In the genomic region with DNA sequence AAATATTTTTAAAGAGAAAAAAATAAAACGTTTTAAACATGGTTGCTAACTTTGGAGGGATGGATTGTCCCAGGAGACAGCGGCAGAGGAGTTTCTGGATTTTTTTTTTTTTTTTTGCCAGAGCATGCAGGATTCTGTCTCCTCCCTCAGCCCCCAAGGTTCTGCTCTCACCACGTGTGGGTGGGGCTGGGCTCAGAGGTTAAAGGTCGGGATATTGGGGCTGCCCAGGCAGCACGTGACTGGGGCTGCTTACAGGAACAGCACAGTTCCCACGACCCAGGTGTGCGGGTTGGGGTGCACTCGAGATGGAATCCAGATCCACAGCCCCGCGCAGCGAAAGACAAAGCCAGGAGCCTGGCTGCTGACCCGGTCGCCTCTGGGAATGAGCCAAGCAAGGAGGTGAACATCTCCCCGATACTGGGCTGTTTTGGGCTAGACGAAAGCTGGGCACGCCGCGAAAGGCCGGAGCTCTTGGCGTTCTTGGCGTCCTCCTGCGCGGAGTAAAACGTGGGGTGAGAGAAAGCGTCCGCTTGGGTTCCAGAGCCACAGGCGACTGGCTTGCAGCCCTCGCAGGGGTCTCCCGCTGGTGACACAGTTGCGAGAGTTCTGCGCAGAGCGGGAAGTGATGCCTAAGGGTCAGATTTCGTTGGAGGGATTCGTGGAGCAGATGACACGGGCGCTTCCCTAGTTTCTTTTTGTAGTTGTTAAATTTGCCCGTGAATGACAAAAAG, we compare ENCODE assay signal across 10 mouse cellular contexts. TPM values are rescaled to one million over a fixed set of nuclear protein-coding genes. Genes with fewer than 3 reads are reported as not detected.
DNase-seq lines count a peak whose midpoint lies in the region; ATAC-seq and TF ChIP-seq lines count a peak whose summit lies in the region.
"Had no signal": no experiment of that assay in that cellular context is flagged by ENCODE, and none has a peak within 500 bp of the region (broad histone marks: within the 10 kb centered on the region; RNA-seq: fewer than 3 reads in every experiment).

No protein-coding gene starts in this region.

- H3K9me3 ChIP-seq in heart, postnatal 0 days (replicated peaks; ENCODE audit: control insufficient read depth, low read length), result no peaks in the 10 kb centered on the region

- H3K27me3 ChIP-seq in heart, postnatal 0 days (ENCODE audit: control insufficient read depth, insufficient read depth, low read length), result peaks cover 72% of the 10 kb centered on the region

- 1% methylated on average over 37 of the region's 37 CpGs for WGBS in heart, postnatal 0 days

- ATAC-seq in heart, postnatal 0 days (ENCODE audit: insufficient read depth, low read depth), result no peak
- ATAC-seq in megakaryocyte-erythroid progenitor cell, adult 5-6 weeks (replicated peaks; ENCODE audit: low FRiP score, low TSS enrichment, poor library complexity, severe bottlenecking), result no peak

- TF ChIP-seq EP300 in heart, postnatal 0 days (IDR thresholded peaks at IDR 0.05; ENCODE audit: low read depth), result no peak

- H3K27ac ChIP-seq in heart, postnatal 0 days (ENCODE audit: low read depth), result no peak overlapping the region

- H3K36me3 ChIP-seq in heart, postnatal 0 days (replicated peaks; ENCODE audit: control insufficient read depth, insufficient read depth, low read length), result no peaks in the 10 kb centered on the region; the same call in 1 of the 2 replicates

- no peak overlapping the region for H3K9ac ChIP-seq in heart, postnatal 0 days (replicated peaks; ENCODE audit: low read depth, low read length)

- DNase-seq in kidney, adult 18-20 months, result peak; percentile 22
- DNase-seq in kidney, postnatal 14 days, result no peak
- peak; percentile 67 for DNase-seq in ZHBTc4 (ENCODE audit: low read depth, low spot score)
- no peak for DNase-seq in heart, postnatal 0 days (ENCODE audit: low spot score)
- DNase-seq in lung, postnatal 14 days, result peak; percentile 6
- DNase-seq in Muller cell, postnatal 12 days (ENCODE audit: inconsistent ontology term), result no peak
- no peak for DNase-seq in cerebellum, adult 9-10 months

- peaks cover 13% of the 10 kb centered on the region for H3K4me1 ChIP-seq in heart, postnatal 0 days (ENCODE audit: control insufficient read depth, insufficient read depth)

- H3K4me3 ChIP-seq in heart, postnatal 0 days (ENCODE audit: low read depth, low read length), result peak overlapping the region; percentile 6; the same call in 1 of the 2 replicates

- TF ChIP-seq CTCF in heart, postnatal 0 days (IDR thresholded peaks at IDR 0.05; ENCODE audit: low read depth), result no peak

- no peak overlapping the region for H3K4me2 ChIP-seq in heart, postnatal 0 days (ENCODE audit: low read depth, low read length)

RNA-seq across cellular contexts. Expression of a gene that starts 3.3 kb away (rescaled TPM):
- 75.8 and 89.9 TPM in 2 replicates for total RNA-seq in heart, postnatal 0 days (2014; rRNA removed; ENCODE audit: low replicate concordance)
- 67.6 and 70.5 TPM in 2 replicates for polyA plus RNA-seq in heart, postnatal 0 days (2015; fragmentation: Nextera tagmentation; extraction: Ambion mirVana)
- 89.9 and 103 TPM in 2 replicates for total RNA-seq in megakaryocyte-erythroid progenitor cell, adult 5-6 weeks (2014; fragmentation: Nextera tagmentation)
- 75.5 and 83.8 TPM in 2 replicates for total RNA-seq in megakaryocyte-erythroid progenitor cell, adult 5-6 weeks (2017)

RNA-seq across cellular contexts. Expression of a gene that starts 8.1 kb away (rescaled TPM):
- not detected in 2 replicates for total RNA-seq in heart, postnatal 0 days (2014; rRNA removed; ENCODE audit: low replicate concordance)
- polyA plus RNA-seq in heart, postnatal 0 days (2015; fragmentation: Nextera tagmentation; extraction: Ambion mirVana), result not detected in 2 replicates
- not detected in 2 replicates for total RNA-seq in megakaryocyte-erythroid progenitor cell, adult 5-6 weeks (2014; fragmentation: Nextera tagmentation)
- not detected in 2 replicates for total RNA-seq in megakaryocyte-erythroid progenitor cell, adult 5-6 weeks (2017)
- total RNA-seq: adrenal gland, postnatal 36 days had no signal
- polyA plus RNA-seq: testis, adult 2 months had no signal

RNA-seq across cellular contexts. Expression of a gene that starts 14.0 kb away (rescaled TPM):
- not detected in 2 replicates for total RNA-seq in heart, postnatal 0 days (2014; rRNA removed; ENCODE audit: low replicate concordance)
- polyA plus RNA-seq in heart, postnatal 0 days (2015; fragmentation: Nextera tagmentation; extraction: Ambion mirVana), result not detected in 2 replicates
- not detected in 2 replicates for total RNA-seq in megakaryocyte-erythroid progenitor cell, adult 5-6 weeks (2014; fragmentation: Nextera tagmentation)
- total RNA-seq in megakaryocyte-erythroid progenitor cell, adult 5-6 weeks (2017), result not detected in 2 replicates
- total RNA-seq: adrenal gland, postnatal 36 days had no signal
- polyA plus RNA-seq: testis, adult 2 months had no signal

Comparison
In these comparisons a context has a peak if more than half of its experiments do, and no peak if none do; other contexts are left out.
1. DNase-seq: peak in kidney, adult 18-20 months (single experiment), ZHBTc4 (single experiment) and lung, postnatal 14 days (single experiment); none in kidney, postnatal 14 days (single experiment), heart, postnatal 0 days (single experiment), Muller cell, postnatal 12 days (single experiment) and cerebellum, adult 9-10 months (single experiment).